Mouse (Mus musculus) forebrain, embryonic 16.5 days (tissue): ENCODE results near the gene Ogn. TPM values are rescaled to one million over a fixed set of nuclear protein-coding genes. Genes with fewer than 3 reads are reported as not detected.
"Not testable (repeated sequence)": the region's sequence is repeated elsewhere in the genome, so short reads cannot be mapped to it uniquely, and the experiment has no call there.

Source experiments
- ATAC-seq: fragments of 200-750 bp; cut with Nextera tagmentation; 2 replicates; pipeline ENCODE4 v1.8.0; 2017; ENCODE audit warnings: mild to moderate bottlenecking, moderate library complexity
- H3K27ac ChIP-seq: fragments of 300-500 bp; sonication (generic); 2 replicates; pipeline ENCODE4 v1.5.1; 2014; ENCODE audit warnings: low read length, control low read depth
- H3K27me3 ChIP-seq: fragments of 300-500 bp; sonication (generic); replicated peaks from 2 replicates; pipeline ENCODE4 v1.6.1; 2014; ENCODE audit warnings: low read length; ENCODE audit not compliant: control insufficient read depth, insufficient read depth
- H3K36me3 ChIP-seq: fragments of 300-500 bp; sonication (generic); 2 replicates; pipeline ENCODE4 v1.6.1; 2014; ENCODE audit not compliant: control insufficient read depth, insufficient read depth
- H3K4me1 ChIP-seq: fragments of 300-500 bp; sonication (generic); replicated peaks from 2 replicates; pipeline ENCODE4 v1.6.1; 2014; ENCODE audit warnings: low read length; ENCODE audit not compliant: control insufficient read depth, insufficient read depth
- H3K4me2 ChIP-seq: fragments of 300-500 bp; sonication (generic); 2 replicates; pipeline ENCODE4 v1.6.1; 2014; ENCODE audit warnings: mild to moderate bottlenecking, low read length, control low read depth
- H3K4me3 ChIP-seq: fragments of 300-500 bp; sonication (generic); replicated peaks from 2 replicates; pipeline ENCODE4 v1.5.1; 2014; ENCODE audit warnings: mild to moderate bottlenecking, low read length, control low read depth
- H3K9ac ChIP-seq: fragments of 300-500 bp; sonication (generic); replicated peaks from 2 replicates; pipeline ENCODE4 v1.6.1; 2014; ENCODE audit warnings: low read depth, low read length, control low read depth
- H3K9me3 ChIP-seq: fragments of 300-500 bp; sonication (generic); 2 replicates; pipeline ENCODE4 v1.6.1; 2016; ENCODE audit warnings: low read length; ENCODE audit not compliant: control insufficient read depth
- WGBS: fragments of 180-500 bp; shearing (Covaris S2); extraction: QIAGEN DNeasy Blood & Tissue Kit; methylation state at CpG from one replicate; pipeline ENCODE4 v1.1.7; 2014; 5-methylcytosine and 5-hydroxymethylcytosine counted together
- polyA plus RNA-seq: library from polyadenylated mRNA; unstranded; fragments of >200 nt; fragmentation: Nextera tagmentation; extraction: Ambion mirVana; gene quantifications from 2 replicates; pipeline ENCODE4 v1.2.1, GENCODE M21; 2015

Gene Ogn
- polyA plus RNA-seq, 1 experiment from 2014 or later: 9.7 TPM

GRCm38 (mm10) chr13:49586062-49586461, 21.8 kb upstream of the Ogn start:
- H3K9me3 ChIP-seq: no peaks in the 10 kb centered on the region
- H3K4me3 ChIP-seq: no peak overlapping the region
- WGBS: 95% methylated on average over 6 of the region's 6 CpGs

GRCm38 (mm10) chr13:49602541-49602940, 5.3 kb upstream of the Ogn start:
- H3K4me3 ChIP-seq, H3K27ac ChIP-seq, H3K4me1 ChIP-seq, ATAC-seq, H3K9me3 ChIP-seq, H3K36me3 ChIP-seq, H3K27me3 ChIP-seq, H3K9ac ChIP-seq, H3K4me2 ChIP-seq: not testable (repeated sequence)
- 13% methylated on average over 2 of the region's 2 CpGs for whole genome bisulfite sequencing

More at GRCm38 (mm10) chr13:49586062-49586461, 21.8 kb upstream of the Ogn start:
- H3K36me3 ChIP-seq: no peaks in the 10 kb centered on the region
- no peak for ATAC-seq
- H3K27ac ChIP-seq: no peak overlapping the region
- H3K27me3 ChIP-seq: no peaks in the 10 kb centered on the region
- no peaks in the 10 kb centered on the region for H3K4me1 ChIP-seq
- H3K4me2 ChIP-seq: no peak overlapping the region
- H3K9ac ChIP-seq: no peak overlapping the region

- Histone ChIP-seq H3K9me3 (no peaks in the 10 kb centered on the region), H3K4me2 (no peak overlapping the region), H3K9ac (no peak overlapping the region), H3K4me3 (no peak overlapping the region), H3K4me1 (no peaks in the 10 kb centered on the region), H3K27ac (no peak overlapping the region), H3K27me3 (no peaks in the 10 kb centered on the region), H3K36me3 (no peaks in the 10 kb centered on the region)
- ATAC-seq: no peak
Measured at GRCm38 (mm10) chr13:49603603-49604002, 4.2 kb upstream of the Ogn start.

- Histone ChIP-seq H3K36me3 (no peaks in the 10 kb centered on the region), H3K9ac (no peak overlapping the region), H3K9me3 (no peaks in the 10 kb centered on the region), H3K4me3 (no peak overlapping the region), H3K4me2 (no peak overlapping the region), H3K27ac (no peak overlapping the region), H3K4me1 (no peaks in the 10 kb centered on the region), H3K27me3 (no peaks in the 10 kb centered on the region)
- ATAC-seq: no peak
- WGBS: 75% methylated on average over 4 of the region's 4 CpGs
Measured at GRCm38 (mm10) chr13:49608589-49609322, 910 bp downstream of the Ogn start.

- no peaks in the 10 kb centered on the region for H3K27me3 ChIP-seq
- no peak overlapping the region for H3K27ac ChIP-seq
- H3K9me3 ChIP-seq: no peaks in the 10 kb centered on the region
- no peaks in the 10 kb centered on the region for H3K36me3 ChIP-seq
- no peak overlapping the region for H3K4me3 ChIP-seq
- H3K4me2 ChIP-seq: no peak overlapping the region
- H3K9ac ChIP-seq: no peak overlapping the region
- WGBS: 94% methylated on average over 3 of the region's 3 CpGs
- no peak for ATAC-seq
- no peaks in the 10 kb centered on the region for H3K4me1 ChIP-seq
Measured at GRCm38 (mm10) chr13:49617021-49617420, 9.2 kb downstream of the Ogn start.

GRCm38 (mm10) chr13:49618365-49618764, 10.5 kb downstream of the Ogn start:
- Histone ChIP-seq H3K4me2 (no peak overlapping the region), H3K4me3 (no peak overlapping the region), H3K27ac (no peak overlapping the region), H3K9ac (no peak overlapping the region), H3K36me3 (no peaks in the 10 kb centered on the region), H3K9me3 (no peaks in the 10 kb centered on the region), H3K4me1 (no peaks in the 10 kb centered on the region), H3K27me3 (no peaks in the 10 kb centered on the region)
- ATAC-seq: no peak

- no peak overlapping the region for H3K27ac ChIP-seq
- WGBS: 94% methylated on average over 1 of the region's 1 CpGs
- no peaks in the 10 kb centered on the region for H3K27me3 ChIP-seq
- no peak overlapping the region for H3K4me3 ChIP-seq
- no peaks in the 10 kb centered on the region for H3K4me1 ChIP-seq
- no peak for ATAC-seq
- no peaks in the 10 kb centered on the region for H3K9me3 ChIP-seq
- H3K9ac ChIP-seq: no peak overlapping the region
- H3K4me2 ChIP-seq: no peak overlapping the region
- no peaks in the 10 kb centered on the region for H3K36me3 ChIP-seq
Measured at GRCm38 (mm10) chr13:49623216-49623615, 15.4 kb downstream of the Ogn start.

- no peak overlapping the region for H3K4me3 ChIP-seq
- H3K9ac ChIP-seq: no peak overlapping the region
- no peaks in the 10 kb centered on the region for H3K4me1 ChIP-seq
- no peaks in the 10 kb centered on the region for H3K36me3 ChIP-seq
- no peaks in the 10 kb centered on the region for H3K27me3 ChIP-seq
- no peak for ATAC-seq
- no peak overlapping the region for H3K4me2 ChIP-seq
- no peaks in the 10 kb centered on the region for H3K9me3 ChIP-seq
- H3K27ac ChIP-seq: no peak overlapping the region
Measured at GRCm38 (mm10) chr13:49628167-49628566, 20.3 kb downstream of the Ogn start.

GRCm38 (mm10) chr13:49629076-49629475, 21.2 kb downstream of the Ogn start:
- no peak overlapping the region for H3K27ac ChIP-seq
- H3K4me2 ChIP-seq: no peak overlapping the region
- no peaks in the 10 kb centered on the region for H3K9me3 ChIP-seq
- no peaks in the 10 kb centered on the region for H3K4me1 ChIP-seq
- no peaks in the 10 kb centered on the region for H3K27me3 ChIP-seq
- no peak overlapping the region for H3K9ac ChIP-seq
- WGBS: 89% methylated on average over 2 of the region's 2 CpGs
- no peak overlapping the region for H3K4me3 ChIP-seq
- H3K36me3 ChIP-seq: no peaks in the 10 kb centered on the region
- ATAC-seq: no peak

GRCm38 (mm10) chr13:49639965-49640364, 32.1 kb downstream of the Ogn start:
- 98% methylated on average over 2 of the region's 2 CpGs for WGBS
- H3K27me3 ChIP-seq: no peaks in the 10 kb centered on the region
- H3K9ac ChIP-seq: no peak overlapping the region
- no peak for ATAC-seq
- no peak overlapping the region for H3K27ac ChIP-seq
- no peaks in the 10 kb centered on the region for H3K36me3 ChIP-seq
- no peaks in the 10 kb centered on the region for H3K9me3 ChIP-seq
- H3K4me2 ChIP-seq: no peak overlapping the region
- H3K4me3 ChIP-seq: no peak overlapping the region
- no peaks in the 10 kb centered on the region for H3K4me1 ChIP-seq
